ENCODE assay signal across 10 mouse cellular contexts in genomic region chr5:147319653-147320052, GRCm38 (mm10). TPM values are rescaled to one million over a fixed set of nuclear protein-coding genes. Genes with fewer than 3 reads are reported as not detected.
A peak's percentile ranks its signal among the peaks of the same experiment; 100 is the strongest.
DNase-seq lines count a peak whose midpoint lies in the region; ATAC-seq and TF ChIP-seq lines count a peak whose summit lies in the region.
"Had no signal": no experiment of that assay in that cellular context is flagged by ENCODE, and none has a peak within 500 bp of the region (broad histone marks: within the 10 kb centered on the region; RNA-seq: fewer than 3 reads in every experiment).

No protein-coding gene starts in this region.

- H3K27me3 ChIP-seq in liver, adult 2 months (ENCODE audit: control insufficient read depth, insufficient read depth, low read length) = no peaks in the 10 kb centered on the region

- peak; percentile 27 for TF ChIP-seq CTCF in liver, adult 2 months (IDR thresholded peaks at IDR 0.05; ENCODE audit: low read depth, low read length)

- peaks cover 5% of the 10 kb centered on the region; the same call in 1 of the 2 replicates for H3K79me2 ChIP-seq in liver, adult 2 months (ENCODE audit: control insufficient read depth, insufficient read depth, low read length)

- H3K9ac ChIP-seq in liver, adult 2 months (ENCODE audit: low read depth, low read length) = peak overlapping the region; percentile 43; the same call in 1 of the 2 replicates

- peaks cover 7% of the 10 kb centered on the region; the same call in 1 of the 2 replicates for H3K36me3 ChIP-seq in liver, adult 2 months (ENCODE audit: control insufficient read depth, insufficient read depth, low read length)

- peak; percentile 77 for ATAC-seq in neutrophil, adult 5-6 weeks (ENCODE audit: extremely low read depth, insufficient number of reproducible peaks, low FRiP score, poor library complexity, severe bottlenecking)

- peak overlapping the region; percentile 1 for H3K4me3 ChIP-seq in liver, adult 2 months (ENCODE audit: insufficient read depth, low read depth, low read length)

- intact Hi-C loops in left cerebral cortex, postnatal 4 days (cut with DNase I) = loop anchor here (2.0 to 10.0 kb wide), 2 partner anchors 405 to 525 kb away; no protein-coding TSS in a partner anchor

- peak; percentile 26 for DNase-seq in adrenal gland, postnatal 10 days
- no peak for DNase-seq in adrenal gland, adult 2 months
- peak; percentile 75 for DNase-seq in liver, adult 2 months (ENCODE audit: extremely low read depth, low read depth, low spot score)
- DNase-seq in liver = no peak
- DNase-seq in embryo, embryonic 10.5 days (ENCODE audit: low spot score) = peak; percentile 90
- DNase-seq in kidney, postnatal 14 days = peak; percentile 49
- no peak for DNase-seq in left cerebral cortex, postnatal 4 days

- peaks cover 12% of the 10 kb centered on the region for H3K4me1 ChIP-seq in liver, adult 2 months (ENCODE audit: control insufficient read depth, insufficient read depth, low read length)

- TF ChIP-seq POLR2A in liver, adult 2 months (IDR thresholded peaks at IDR 0.05; ENCODE audit: extremely low read depth, insufficient read depth, low read length) = no peak

- peak overlapping the region; percentile 68 for H3K27ac ChIP-seq in liver, adult 2 months (replicated peaks; ENCODE audit: insufficient read depth, low read depth, low read length)

RNA-seq across cellular contexts. Expression of gene Urad, which starts 2.6 kb away (rescaled TPM):
- 10 to 100 TPM in 1 of 2 experiments, 1 to 10 TPM in 1; 6.1 to 14.8 TPM for total RNA-seq in adrenal gland, postnatal 10 days (2021)
- 1 to 10 TPM in 1 of 2 experiments, not detected in 1; 3.5 TPM for total RNA-seq in adrenal gland, adult 2 months (2021)
- 2.2 and 3.3 TPM in 2 replicates for polyA plus RNA-seq in adrenal gland, adult 2 months (2012; rRNA removed)
- total RNA-seq in liver, adult 2 months (2014; rRNA removed) = 106 and 128 TPM in 2 replicates
- 154 and 217 TPM in 2 replicates for polyA plus RNA-seq in liver, adult 2 months (2012; rRNA removed)
- total RNA-seq in neutrophil, adult 5-6 weeks (2017) = not detected in 2 replicates
- total RNA-seq in left cerebral cortex, postnatal 4 days (2021) = not detected
- polyA plus RNA-seq: C2C12; stomach, embryonic 16.5 days had no signal

RNA-seq across cellular contexts. Expression of gene Cdx2, which starts 12.6 kb away (rescaled TPM):
- total RNA-seq in adrenal gland, postnatal 10 days (2021) = not detected
- not detected for total RNA-seq in adrenal gland, adult 2 months (2021)
- not detected in 2 replicates for polyA plus RNA-seq in adrenal gland, adult 2 months (2012; rRNA removed)
- total RNA-seq in liver, adult 2 months (2014; rRNA removed) = not detected in 2 replicates
- polyA plus RNA-seq in liver, adult 2 months (2012; rRNA removed) = 0.04 TPM in 1 of 2 replicates, not detected in the other
- not detected in 2 replicates for total RNA-seq in neutrophil, adult 5-6 weeks (2017)
- total RNA-seq in left cerebral cortex, postnatal 4 days (2021) = not detected
- polyA plus RNA-seq: C2C12 had no signal

RNA-seq across cellular contexts. Expression of gene Pdx1, which starts 49.9 kb away (rescaled TPM):
- total RNA-seq in adrenal gland, postnatal 10 days (2021) = not detected
- not detected for total RNA-seq in adrenal gland, adult 2 months (2021)
- not detected in 2 replicates for polyA plus RNA-seq in adrenal gland, adult 2 months (2012; rRNA removed)
- total RNA-seq in liver, adult 2 months (2014; rRNA removed) = not detected in 2 replicates
- not detected in 2 replicates for polyA plus RNA-seq in liver, adult 2 months (2012; rRNA removed)
- not detected in 2 replicates for total RNA-seq in neutrophil, adult 5-6 weeks (2017)
- total RNA-seq in left cerebral cortex, postnatal 4 days (2021) = not detected
- polyA plus RNA-seq: C2C12 had no signal

Comparison
In these comparisons a context has a peak if more than half of its experiments do, and no peak if none do; other contexts are left out.
1. DNase-seq: peak in adrenal gland, postnatal 10 days (single experiment), liver, adult 2 months (single experiment), embryo, embryonic 10.5 days (single experiment) and kidney, postnatal 14 days (single experiment); none in adrenal gland, adult 2 months (single experiment), liver (single experiment) and left cerebral cortex, postnatal 4 days (single experiment).